In genomic region chr8:53598101-53598500, GRCm38 (mm10) we compare ENCODE assay signal across 17 mouse cellular contexts.
"Had no signal": no experiment of that assay in that cellular context is flagged by ENCODE, and none has a peak within 500 bp of the region (broad histone marks: within the 10 kb centered on the region; RNA-seq: fewer than 3 reads in every experiment).

No protein-coding gene starts in this region.

- H3K9ac ChIP-seq: limb, embryonic 12.5 days; liver, embryonic 13.5 days; liver, postnatal 0 days; lung, embryonic 15.5 days; midbrain, embryonic 13.5 days; neural tube, embryonic 15.5 days had no signal

- DNase-seq: kidney, adult 8-10 months; kidney, postnatal 25 days; liver; liver, embryonic 13.5 days; liver, postnatal 0 days; lung, postnatal 14 days; thymus, adult 18-20 months; thymus, postnatal 36 days had no signal

- H3K36me3 ChIP-seq: neural tube, embryonic 15.5 days had no signal

- H3K9me3 ChIP-seq: limb, embryonic 12.5 days; liver, embryonic 13.5 days; lung, embryonic 15.5 days; midbrain, embryonic 13.5 days; neural tube, embryonic 15.5 days had no signal

- H3K4me1 ChIP-seq: limb, embryonic 12.5 days; liver, embryonic 13.5 days; lung, embryonic 15.5 days; neural tube, embryonic 15.5 days had no signal

- H3K27ac ChIP-seq: limb, embryonic 12.5 days; liver, embryonic 13.5 days; lung, embryonic 15.5 days; macrophage; midbrain, embryonic 13.5 days; neural tube, embryonic 15.5 days; stomach, postnatal 0 days had no signal

- H3K27me3 ChIP-seq: limb, embryonic 12.5 days; liver, embryonic 13.5 days; lung, embryonic 15.5 days; midbrain, embryonic 13.5 days; neural tube, embryonic 15.5 days had no signal

- H3K4me2 ChIP-seq: limb, embryonic 12.5 days; liver, embryonic 13.5 days; lung, embryonic 15.5 days; midbrain, embryonic 13.5 days; neural tube, embryonic 15.5 days had no signal

- ATAC-seq: inflammation-experienced regulatory T-cells, adult 6 months; intestine, postnatal 0 days; liver, postnatal 0 days; midbrain, embryonic 13.5 days had no signal

- H3K4me3 ChIP-seq: limb, embryonic 12.5 days; liver, embryonic 13.5 days; lung, embryonic 15.5 days; midbrain, embryonic 13.5 days; myocyte; neural tube, embryonic 15.5 days had no signal
